Mouse (Mus musculus): ENCODE measurements around the gene Syngr2. TPM values are rescaled to one million over a fixed set of nuclear protein-coding genes. Genes with fewer than 3 reads are reported as not detected.

The Syngr2 gene
- polyA plus RNA-seq, 1 experiment from 2014 or later: 65.9 TPM

DNA sequence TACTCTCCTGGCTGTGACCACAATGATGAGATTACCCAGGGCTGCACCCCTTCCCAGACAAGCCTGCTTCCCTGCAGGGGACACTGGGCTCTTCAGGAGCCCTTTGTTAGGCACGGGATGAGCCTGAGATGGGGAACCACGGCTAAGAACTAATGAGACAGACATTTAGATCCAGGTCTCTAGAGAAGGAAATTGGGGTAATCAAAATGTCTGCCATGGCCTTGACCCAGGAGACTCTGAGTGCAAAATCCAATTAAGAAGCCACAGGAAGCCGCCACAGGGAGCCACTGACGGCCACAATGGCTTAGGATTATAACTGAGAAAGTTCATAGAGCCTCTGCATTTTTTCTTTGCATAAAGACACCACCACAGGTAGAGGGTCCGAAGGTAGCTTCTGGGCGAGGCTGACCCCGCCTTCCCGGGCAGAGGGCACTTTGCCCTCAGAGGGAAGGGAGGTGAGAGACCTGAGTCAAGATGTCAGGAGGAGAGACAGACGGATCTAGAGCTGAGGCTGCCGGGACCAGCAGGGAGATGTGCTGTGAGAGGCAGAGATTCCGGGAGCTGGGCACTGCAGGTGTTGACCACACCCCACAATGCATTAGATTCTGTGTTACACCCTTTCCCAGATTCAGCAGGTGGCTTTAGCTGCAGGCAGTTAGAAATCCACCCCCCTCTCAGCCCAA lies 53.8 kb downstream of the Syngr2 start:
- WGBS: 37% methylated on average over 11 of the region's 11 CpGs

More for the DNA sequence above, 53.8 kb downstream of the Syngr2 start:
- Histone ChIP-seq H3K9me3 (ENCODE audit: low read depth, low read length) (no peaks in the 10 kb centered on the region), H3K9ac (no peak overlapping the region), H3K27me3 (ENCODE audit: insufficient read depth, low read length) (peaks cover 23% of the 10 kb centered on the region), H3K27ac (ENCODE audit: low read depth) (no peak overlapping the region), H3K4me1 (ENCODE audit: insufficient read depth) (no peaks in the 10 kb centered on the region), H3K36me3 (ENCODE audit: insufficient read depth) (0 out of 2 replicates have a peak, but pooled peaks cover under 1% of the 10 kb centered on the region), H3K4me3 (ENCODE audit: low read depth, low read length) (no peak overlapping the region), H3K4me2 (no peak overlapping the region)
- no peak for TF ChIP-seq CTCF (IDR thresholded peaks at IDR 0.05; ENCODE audit: low read depth)
- ATAC-seq (ENCODE audit: insufficient read depth): no peak
- no peak for DNase-seq

Other genes with a start within 250 kb of the Syngr2 start
- gene Tnrc6c, start 155.4 kb upstream of the Syngr2 start, polyA plus RNA-seq (2014; fragmentation: Nextera tagmentation; extraction: Ambion mirVana): 10.9 and 11.6 TPM in 2 replicates
- gene Tmc8, start 27.6 kb upstream of the Syngr2 start, polyA plus RNA-seq (2014; fragmentation: Nextera tagmentation; extraction: Ambion mirVana): 1.6 and 2.9 TPM in 2 replicates
- gene Tmc6, start 27.5 kb upstream of the Syngr2 start, polyA plus RNA-seq (2014; fragmentation: Nextera tagmentation; extraction: Ambion mirVana): 18.2 and 18.6 TPM in 2 replicates
- gene 6030468B19Rik, start 12.0 kb upstream of the Syngr2 start, polyA plus RNA-seq (2014; fragmentation: Nextera tagmentation; extraction: Ambion mirVana): 0.22 and 0.23 TPM in 2 replicates
- 0.23 and 0.30 TPM in 2 replicates for gene Gm20708, start within 50 bp of the Syngr2 start, polyA plus RNA-seq (2014; fragmentation: Nextera tagmentation; extraction: Ambion mirVana)
- 4.6 TPM in 2 replicates for gene Afmid, start 16.3 kb downstream of the Syngr2 start, polyA plus RNA-seq (2014; fragmentation: Nextera tagmentation; extraction: Ambion mirVana)
- gene Tk1, start 16.4 kb downstream of the Syngr2 start, polyA plus RNA-seq (2014; fragmentation: Nextera tagmentation; extraction: Ambion mirVana): 144 and 158 TPM in 2 replicates
- gene Birc5, start 39.6 kb downstream of the Syngr2 start, polyA plus RNA-seq (2014; fragmentation: Nextera tagmentation; extraction: Ambion mirVana): 395 and 399 TPM in 2 replicates
- not detected in 2 replicates for gene Tmem235, start 51.1 kb downstream of the Syngr2 start, polyA plus RNA-seq (2014; fragmentation: Nextera tagmentation; extraction: Ambion mirVana)
- gene Tha1, start 63.8 kb downstream of the Syngr2 start, polyA plus RNA-seq (2014; fragmentation: Nextera tagmentation; extraction: Ambion mirVana): 3.4 and 3.7 TPM in 2 replicates
- 5.4 and 6.4 TPM in 2 replicates for gene Socs3, start 160.4 kb downstream of the Syngr2 start, polyA plus RNA-seq (2014; fragmentation: Nextera tagmentation; extraction: Ambion mirVana)
- 35.8 and 40.8 TPM in 2 replicates for gene Pgs1, start 176.6 kb downstream of the Syngr2 start, polyA plus RNA-seq (2014; fragmentation: Nextera tagmentation; extraction: Ambion mirVana)

All from lung, embryonic 14.5 days (tissue).